Mouse (Mus musculus) v-Abl transformed pro-B cells (cell line): ENCODE data around the gene Car5b.

Source experiments
- in situ Hi-C, 2 experiments: fragments of 400-800 bp; cut with MboI; formaldehyde crosslinking; loops; one replicate each; pipeline ENCODE4 v1.15.1; 2025; ENCODE audit not compliant: unreplicated experiment in 2 of 2

Car5b gene

GRCm38 (mm10) chrX:164027607-164028289 lies at the start of gene Car5b:
Gene Car5b, minus strand, starts transcription at chrX:164027997.
- in situ Hi-C loops, result no loop called here

- in situ Hi-C loops, result loop anchor here (5.0 to 10.0 kb wide), 3 partner anchors 341 to 1189 kb away; partner anchors contain the start of genes Piga (in 1 of the 2) and Syap1 (in 1 of the 2)
Measured at GRCm38 (mm10) chrX:164076040-164076775, 48.4 kb upstream of the Car5b start, which contains the start of gene Siah1b. Gene Siah1b, minus strand, starts transcription at chrX:164076493.

- in situ Hi-C loops, result loop anchor here (10.0 to 25.0 kb wide), 2 partner anchors 244 to 1132 kb away; no protein-coding TSS in a partner anchor
Measured at GRCm38 (mm10) chrX:164068968-164069367, 41.2 kb upstream of the Car5b start.

- in situ Hi-C loops, result loop anchor here (10.0 to 25.0 kb wide), 2 partner anchors 241 to 1129 kb away; no protein-coding TSS in a partner anchor
Measured at GRCm38 (mm10) chrX:164066185-164066584, 38.4 kb upstream of the Car5b start.

- in situ Hi-C loops, result loop anchor here in 1 of 2 experiments (25.0 kb wide), 1 partner anchor 1122 kb away; no protein-coding TSS in a partner anchor
Measured at GRCm38 (mm10) chrX:164059070-164059469, 31.3 kb upstream of the Car5b start.

GRCm38 (mm10) chrX:164058523-164058922 lies 30.7 kb upstream of the Car5b start:
- in situ Hi-C loops, result loop anchor here in 1 of 2 experiments (25.0 kb wide), 1 partner anchor 1121 kb away; no protein-coding TSS in a partner anchor

- in situ Hi-C loops, result loop anchor here in 1 of 2 experiments (25.0 kb wide), 1 partner anchor 1118 kb away; no protein-coding TSS in a partner anchor
Measured at GRCm38 (mm10) chrX:164055726-164056125, 27.9 kb upstream of the Car5b start.

- in situ Hi-C loops, result no loop called here
Measured at GRCm38 (mm10) chrX:164046736-164047135, 18.9 kb upstream of the Car5b start.

- in situ Hi-C loops, result no loop called here
Measured at GRCm38 (mm10) chrX:164042069-164042468, 14.3 kb upstream of the Car5b start.

- in situ Hi-C loops, result no loop called here
Measured at GRCm38 (mm10) chrX:164038882-164039281, 11.1 kb upstream of the Car5b start.

GRCm38 (mm10) chrX:164035931-164036330 lies 8.1 kb upstream of the Car5b start:
- in situ Hi-C loops, result no loop called here

GRCm38 (mm10) chrX:164035401-164035800 lies 7.6 kb upstream of the Car5b start:
- in situ Hi-C loops, result no loop called here

- in situ Hi-C loops, result no loop called here
Measured at GRCm38 (mm10) chrX:164032526-164032925, 4.7 kb upstream of the Car5b start.

- in situ Hi-C loops, result loop anchor here (25.0 kb wide), 2 partner anchors 353 to 828 kb away; no protein-coding TSS in a partner anchor
Measured at GRCm38 (mm10) chrX:164015636-164016035, 12.2 kb downstream of the Car5b start.

- in situ Hi-C loops, result loop anchor here (25.0 kb wide), 2 partner anchors 353 to 828 kb away; no protein-coding TSS in a partner anchor
Measured at GRCm38 (mm10) chrX:164014956-164015355, 12.8 kb downstream of the Car5b start.

GRCm38 (mm10) chrX:164013318-164013717 lies 14.5 kb downstream of the Car5b start:
- in situ Hi-C loops, result loop anchor here (25.0 kb wide), 2 partner anchors 351 to 826 kb away; no protein-coding TSS in a partner anchor

- in situ Hi-C loops, result loop anchor here (25.0 kb wide), 2 partner anchors 343 to 818 kb away; no protein-coding TSS in a partner anchor
Measured at GRCm38 (mm10) chrX:164004809-164005208, 23.0 kb downstream of the Car5b start.

GRCm38 (mm10) chrX:163999848-164000247 lies 27.9 kb downstream of the Car5b start:
- in situ Hi-C loops, result loop anchor here (25.0 kb wide), 2 partner anchors 338 to 813 kb away; no protein-coding TSS in a partner anchor

GRCm38 (mm10) chrX:163996754-163997153 lies 31.0 kb downstream of the Car5b start:
- in situ Hi-C loops, result no loop called here

- in situ Hi-C loops, result no loop called here
Measured at GRCm38 (mm10) chrX:163987718-163988374, 40.0 kb downstream of the Car5b start.
